Mouse (Mus musculus) lung, adult 2 months (tissue): ENCODE data around the gene Ccnl1. TPM values are rescaled to one million over a fixed set of nuclear protein-coding genes. Genes with fewer than 3 reads are reported as not detected.

Experiments used
- DNase-seq: peaks from one replicate; pipeline ENCODE4 v3.0.0; 2022
- H3K4me1 ChIP-seq: fragments of 200-500 bp; 2 replicates; pipeline ENCODE4 v1.6.1; 2011; ENCODE audit warnings: low read length; ENCODE audit not compliant: control insufficient read depth, insufficient read depth
- H3K4me3 ChIP-seq: fragments of 200-500 bp; replicated peaks from 2 replicates; pipeline ENCODE3; 2011; ENCODE audit warnings: low read depth, mild to moderate bottlenecking, control low read depth, low read length; ENCODE audit errors: extremely low read depth
- CTCF ChIP-seq: fragments of 200-500 bp; IDR thresholded peaks from 2 replicates; pipeline ENCODE4 v1.5.1; 2011; ENCODE audit warnings: mild to moderate bottlenecking, low read length, control low read depth; ENCODE audit not compliant: insufficient read depth
- POLR2A ChIP-seq: fragments of 200-500 bp; IDR thresholded peaks from 2 replicates; pipeline ENCODE4 v1.6.1; 2011; ENCODE audit warnings: low read depth, mild to moderate bottlenecking, control low read depth, low read length, borderline replicate concordance; ENCODE audit errors: extremely low read depth
- WGBS: fragments of 180-500 bp; shearing (Covaris S2); methylation state at CpG from one replicate; pipeline ENCODE4 v1.1.7; 2018; 5-methylcytosine and 5-hydroxymethylcytosine counted together
- polyA plus RNA-seq: library from polyadenylated mRNA; depleted of rRNA; stranded (reverse); fragments of >200 nt; gene quantifications from 2 replicates; pipeline ENCODE4 v1.2.3, GENCODE M21; 2012

Gene Ccnl1
- polyA plus RNA-seq, 1 experiment = 51.4 TPM

DNA sequence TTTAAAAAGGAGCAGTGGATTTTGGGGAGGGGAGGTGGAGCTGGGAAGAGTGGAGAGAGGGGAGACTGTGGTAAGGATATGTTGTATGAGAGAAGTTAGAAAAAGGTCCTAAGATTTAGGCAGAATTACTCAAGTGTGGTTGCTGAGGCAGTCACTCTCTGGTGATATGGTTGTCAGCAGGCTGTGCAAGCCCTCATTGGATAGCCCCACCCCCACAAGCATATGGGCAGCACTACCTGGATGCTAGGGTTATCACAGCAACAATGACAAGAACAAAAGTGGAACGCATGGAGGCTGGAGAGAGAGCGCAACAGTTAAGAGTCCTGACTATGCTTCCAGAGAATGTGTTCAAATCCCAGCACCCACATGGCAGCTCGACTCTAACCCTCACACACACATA is 13.3 kb downstream of the Ccnl1 start:
- H3K4me3 ChIP-seq = no peak overlapping the region
- DNase-seq = no peak
- WGBS = 85% methylated on average over 3 of the region's 3 CpGs
- no peaks in the 10 kb centered on the region for H3K4me1 ChIP-seq
- no peak for TF ChIP-seq POLR2A

DNA sequence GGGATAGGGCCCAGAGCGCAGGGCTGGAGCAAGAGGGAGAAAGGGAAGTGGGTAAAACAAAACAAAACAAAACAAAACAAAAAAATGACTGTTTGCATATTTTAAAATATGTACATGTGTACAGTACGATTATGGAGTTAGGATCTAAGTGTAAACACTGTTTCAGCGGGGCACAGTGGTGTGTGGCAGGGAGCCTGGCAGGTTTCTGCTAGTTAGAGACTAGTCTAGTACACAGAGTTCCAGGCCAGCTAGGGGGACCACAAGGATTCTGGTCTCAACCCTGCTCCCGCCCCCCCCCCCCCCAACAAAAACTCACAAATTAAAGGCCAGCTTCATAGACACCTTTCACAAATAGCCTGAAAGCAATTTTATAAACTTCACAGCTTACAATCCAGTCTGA is 14.6 kb downstream of the Ccnl1 start:
- TF ChIP-seq CTCF = no peak
- TF ChIP-seq POLR2A = no peak
- Histone ChIP-seq H3K4me1 (no peaks in the 10 kb centered on the region), H3K4me3 (no peak overlapping the region)
- no peak for DNase-seq
- WGBS = 74% methylated on average over 4 of the region's 4 CpGs

DNA sequence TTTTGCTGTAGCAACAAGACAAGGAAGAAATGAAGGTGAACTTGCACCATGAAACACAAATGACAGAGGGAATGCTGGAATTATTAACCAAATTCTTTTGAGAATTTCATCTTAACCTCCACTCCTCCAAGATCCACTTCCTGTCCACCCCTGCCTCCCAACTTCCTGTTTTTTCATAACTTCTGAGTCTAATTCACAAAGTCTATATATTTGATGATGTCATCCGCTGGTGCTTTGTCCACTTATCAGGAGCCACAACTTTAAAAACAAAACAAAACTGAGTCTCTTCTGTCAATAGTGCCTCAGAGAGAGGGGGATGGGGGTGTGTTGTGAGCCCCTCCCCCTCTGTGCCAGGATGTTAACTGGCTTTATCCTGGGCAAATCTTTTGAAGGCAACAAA is 17.0 kb downstream of the Ccnl1 start:
- DNase-seq = no peak
- TF ChIP-seq CTCF (no peak), POLR2A (no peak)
- Histone ChIP-seq H3K4me3 (no peak overlapping the region), H3K4me1 (no peaks in the 10 kb centered on the region)
- 44% methylated on average over 1 of the region's 1 CpGs for WGBS

DNA sequence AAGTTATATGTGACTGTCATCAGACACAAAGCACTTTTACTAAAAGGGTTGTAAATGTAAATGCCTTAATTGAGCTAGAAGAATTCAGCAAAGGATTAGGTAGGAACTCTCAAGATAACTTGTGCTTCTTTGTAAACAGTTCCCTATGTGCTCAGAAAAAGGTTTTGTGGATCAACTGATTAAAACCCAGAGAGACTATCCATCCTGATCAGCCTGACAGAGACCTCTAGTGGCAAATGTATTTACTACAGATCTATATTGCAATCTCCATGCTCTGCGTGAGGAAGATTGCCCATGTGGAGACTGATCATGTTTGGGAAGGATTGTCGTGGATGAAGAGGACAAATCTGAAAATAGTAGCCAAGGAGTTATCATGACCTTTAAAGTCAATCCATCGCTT is 19.8 kb downstream of the Ccnl1 start:
- Histone ChIP-seq H3K4me3 (no peak overlapping the region), H3K4me1 (no peaks in the 10 kb centered on the region)
- DNase-seq = no peak
- TF ChIP-seq POLR2A (no peak), CTCF (peak; percentile 7; the same call in 1 of the 2 replicates)
- 22% methylated on average over 3 of the region's 3 CpGs for WGBS

DNA sequence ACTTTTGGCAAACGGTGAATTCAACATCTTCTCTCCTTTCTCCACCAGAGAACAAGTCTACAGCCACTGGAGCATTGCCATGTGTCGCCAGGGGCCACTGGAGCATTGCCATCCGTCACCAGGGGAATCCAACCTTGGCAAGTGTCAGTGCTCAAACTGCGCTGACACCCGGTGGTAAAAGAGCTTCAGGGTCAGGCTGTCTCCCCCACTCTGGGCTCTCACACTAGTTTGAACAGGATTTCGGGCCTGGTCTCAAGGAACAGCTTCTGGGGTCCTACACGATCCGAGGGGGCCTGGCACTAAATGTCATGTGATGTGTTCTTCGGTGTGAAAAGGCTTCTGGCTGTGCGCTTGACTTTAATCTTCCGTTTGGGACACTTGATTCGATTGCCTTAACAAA is 21.7 kb downstream of the Ccnl1 start:
- DNase-seq = no peak
- Histone ChIP-seq H3K4me3 (no peak overlapping the region), H3K4me1 (no peaks in the 10 kb centered on the region)
- TF ChIP-seq POLR2A = no peak
- TF ChIP-seq CTCF = no peak
- WGBS = 74% methylated on average over 12 of the region's 12 CpGs

DNA sequence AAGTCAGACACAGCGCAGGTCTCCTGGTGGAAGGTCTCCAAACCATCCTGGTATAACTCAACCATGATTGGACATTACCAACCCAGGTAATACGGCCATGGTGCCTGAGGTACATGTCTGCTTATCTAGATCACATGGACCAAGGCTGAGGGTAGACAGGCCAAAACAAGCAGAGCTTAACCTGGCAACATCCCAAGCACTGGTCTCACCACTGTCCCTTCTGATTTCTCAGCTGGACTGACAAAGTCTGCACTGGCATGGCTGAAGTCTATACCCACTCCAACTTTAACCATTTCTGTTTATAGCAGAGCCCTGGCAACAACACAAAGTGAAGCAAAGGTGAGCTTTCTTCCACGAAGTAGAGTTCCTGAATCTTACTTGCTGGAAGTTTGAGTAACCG is 22.9 kb downstream of the Ccnl1 start:
- TF ChIP-seq POLR2A = no peak
- no peak for TF ChIP-seq CTCF
- peaks cover under 1% of the 10 kb centered on the region for H3K4me1 ChIP-seq
- H3K4me3 ChIP-seq = no peak overlapping the region
- WGBS = 79% methylated on average over 4 of the region's 4 CpGs
- DNase-seq = no peak

DNA sequence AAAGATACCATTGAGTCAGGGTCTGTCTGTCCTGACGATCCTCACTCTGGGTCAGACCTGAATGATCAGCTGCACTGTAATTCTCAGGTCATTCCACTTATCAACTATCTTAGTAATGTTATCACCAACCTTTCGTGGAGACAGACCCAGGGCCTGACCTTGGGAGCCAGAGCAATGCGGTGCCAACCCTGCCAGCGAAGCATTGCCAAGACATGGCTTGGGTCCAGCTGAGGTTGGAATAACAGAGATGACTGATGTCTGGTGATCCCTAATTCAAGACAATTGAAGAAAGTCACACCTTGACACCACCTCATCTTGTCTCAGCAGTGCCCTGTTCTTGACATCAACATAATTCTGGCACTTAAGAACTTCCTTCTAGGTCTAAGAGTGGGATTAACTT is 24.3 kb downstream of the Ccnl1 start:
- no peak for DNase-seq
- H3K4me3 ChIP-seq = no peak overlapping the region
- TF ChIP-seq CTCF (no peak), POLR2A (no peak)
- peaks cover 6% of the 10 kb centered on the region for H3K4me1 ChIP-seq
- 73% methylated on average over 4 of the region's 4 CpGs for WGBS

DNA sequence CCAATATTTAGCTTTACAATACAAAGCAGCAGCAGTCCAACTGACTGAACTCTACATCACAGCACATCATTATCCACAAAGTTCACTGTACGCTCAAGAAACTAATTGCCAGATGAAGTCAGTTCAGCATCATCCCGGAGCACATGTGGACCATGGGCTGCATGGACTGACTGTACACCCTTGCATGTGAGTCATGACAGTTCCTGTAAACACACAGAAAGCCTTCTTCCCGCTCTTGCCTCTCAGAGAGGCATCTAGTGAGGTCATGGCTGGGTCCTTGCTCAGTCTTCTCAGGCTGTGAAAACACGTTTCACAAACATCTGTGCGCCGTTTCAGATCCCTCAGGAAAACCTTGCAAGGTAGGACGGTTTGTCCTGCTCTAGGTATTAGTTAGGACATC is 26.5 kb downstream of the Ccnl1 start:
- no peak overlapping the region for H3K4me3 ChIP-seq
- TF ChIP-seq POLR2A (no peak), CTCF (no peak)
- peaks cover 11% of the 10 kb centered on the region for H3K4me1 ChIP-seq
- DNase-seq = no peak
- WGBS = 77% methylated on average over 7 of the region's 7 CpGs

DNA sequence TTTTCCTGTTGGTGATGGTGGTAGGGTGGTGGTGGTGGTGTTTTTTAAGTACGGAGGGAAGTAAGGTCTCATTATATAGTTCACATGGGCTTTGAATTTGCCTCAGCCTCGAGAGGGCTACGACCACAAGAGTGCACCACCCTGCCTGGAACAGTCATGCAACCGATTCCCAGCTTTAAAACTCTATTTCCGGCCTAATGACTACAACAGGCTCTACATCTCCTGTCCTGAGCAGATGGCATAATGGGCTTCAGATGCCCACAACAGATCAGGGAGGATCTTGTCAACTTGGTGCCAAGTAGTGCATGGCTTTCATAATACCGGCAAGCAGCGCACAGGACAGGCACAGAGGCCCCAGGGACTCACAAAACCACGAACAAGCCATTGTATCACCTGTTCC is 27.4 kb downstream of the Ccnl1 start:
- WGBS = 46% methylated on average over 8 of the region's 8 CpGs

DNA sequence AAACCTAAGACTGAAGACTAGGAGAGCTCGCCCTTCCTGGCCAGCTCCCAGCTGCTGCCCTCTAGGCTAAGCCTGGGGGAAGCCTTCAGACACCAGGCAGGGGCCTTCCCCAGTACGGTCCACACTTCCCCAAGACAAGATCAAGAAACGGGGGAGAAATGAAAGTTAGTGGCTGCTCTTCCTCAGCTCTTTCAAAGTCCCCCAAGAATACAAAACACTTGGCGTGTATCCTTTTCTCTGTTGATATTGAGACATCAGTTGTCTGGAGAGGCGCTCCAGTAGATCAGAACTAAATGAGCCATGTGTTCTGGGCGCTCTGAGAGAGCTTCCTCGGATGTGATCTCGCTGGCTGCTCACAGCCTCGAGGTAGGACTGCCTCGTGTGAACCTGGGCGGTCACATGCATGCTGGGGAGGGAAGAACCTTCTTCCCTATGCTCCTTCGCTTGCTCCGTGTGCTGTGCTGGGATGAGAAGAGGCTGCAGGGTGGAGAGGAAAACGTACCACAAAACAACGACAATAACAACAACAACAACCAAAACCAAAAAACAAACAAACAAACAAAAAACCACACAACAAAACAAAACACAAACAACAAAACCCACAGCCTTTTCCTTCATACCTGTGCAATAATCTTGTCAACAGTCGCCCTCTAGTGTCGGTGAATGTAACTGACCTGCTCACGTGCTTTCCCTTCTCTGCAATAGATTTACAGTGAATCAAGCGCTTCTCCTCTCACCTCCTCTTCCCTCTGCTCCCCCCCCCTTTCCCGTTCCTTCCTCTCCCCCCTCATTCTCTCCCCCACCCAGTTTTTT is 28.0 kb downstream of the Ccnl1 start:
- Histone ChIP-seq H3K4me1 (peaks cover 11% of the 10 kb centered on the region), H3K4me3 (no peak overlapping the region)
- DNase-seq = peak; percentile 55
- 17% methylated on average over 20 of the region's 20 CpGs for WGBS
- TF ChIP-seq POLR2A (no peak), CTCF (peak; percentile 34; the same call in 1 of the 2 replicates)

More for the DNA sequence above, 27.4 kb downstream of the Ccnl1 start:
- H3K4me1 ChIP-seq = peaks cover 11% of the 10 kb centered on the region
- H3K4me3 ChIP-seq = no peak overlapping the region
- no peak for TF ChIP-seq POLR2A
- TF ChIP-seq CTCF = no peak
- DNase-seq = no peak

DNA sequence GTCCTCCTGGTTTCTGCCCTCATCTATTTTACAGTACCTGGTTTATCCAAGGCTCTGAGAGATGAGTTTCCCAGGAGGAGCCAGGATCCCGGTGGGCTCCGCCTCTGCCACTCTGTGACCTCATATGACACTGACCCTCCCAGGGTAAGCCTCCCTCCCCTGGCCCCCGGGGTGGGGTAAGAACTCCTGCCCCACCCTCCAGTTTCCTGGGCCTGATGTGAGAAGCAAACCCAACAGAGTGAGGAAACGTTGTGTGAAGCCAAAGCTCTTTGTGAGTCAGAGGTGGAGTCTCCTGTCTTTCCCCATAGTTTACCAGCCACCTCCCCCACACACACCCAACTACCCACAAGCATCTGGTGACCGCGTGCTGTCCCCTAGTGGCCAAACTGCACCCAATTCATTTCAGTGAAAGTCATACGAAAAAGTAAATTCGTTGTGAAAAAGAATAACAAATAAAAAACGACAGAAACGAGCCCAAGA is 28.7 kb downstream of the Ccnl1 start:
- 4% methylated on average over 10 of the region's 10 CpGs for WGBS
- DNase-seq = peak; percentile 73
- H3K4me3 ChIP-seq = no peak overlapping the region

More for the DNA sequence above, 28.7 kb downstream of the Ccnl1 start:
- peak; percentile 93 for TF ChIP-seq CTCF
- no peak for TF ChIP-seq POLR2A
- H3K4me1 ChIP-seq = peaks cover 11% of the 10 kb centered on the region
